Mouse (Mus musculus): ENCODE data around the gene 1700014D04Rik.
"Not testable (repeated sequence)": the region's sequence is repeated elsewhere in the genome, so short reads cannot be mapped to it uniquely, and the experiment has no call there.

1700014D04Rik gene

GRCm38 (mm10) chr13:59746711-59747110 is at the start of gene 1700014D04Rik:
Gene 1700014D04Rik, minus strand, starts transcription at chr13:59746752.
- DNase-seq = no peak

DNA sequence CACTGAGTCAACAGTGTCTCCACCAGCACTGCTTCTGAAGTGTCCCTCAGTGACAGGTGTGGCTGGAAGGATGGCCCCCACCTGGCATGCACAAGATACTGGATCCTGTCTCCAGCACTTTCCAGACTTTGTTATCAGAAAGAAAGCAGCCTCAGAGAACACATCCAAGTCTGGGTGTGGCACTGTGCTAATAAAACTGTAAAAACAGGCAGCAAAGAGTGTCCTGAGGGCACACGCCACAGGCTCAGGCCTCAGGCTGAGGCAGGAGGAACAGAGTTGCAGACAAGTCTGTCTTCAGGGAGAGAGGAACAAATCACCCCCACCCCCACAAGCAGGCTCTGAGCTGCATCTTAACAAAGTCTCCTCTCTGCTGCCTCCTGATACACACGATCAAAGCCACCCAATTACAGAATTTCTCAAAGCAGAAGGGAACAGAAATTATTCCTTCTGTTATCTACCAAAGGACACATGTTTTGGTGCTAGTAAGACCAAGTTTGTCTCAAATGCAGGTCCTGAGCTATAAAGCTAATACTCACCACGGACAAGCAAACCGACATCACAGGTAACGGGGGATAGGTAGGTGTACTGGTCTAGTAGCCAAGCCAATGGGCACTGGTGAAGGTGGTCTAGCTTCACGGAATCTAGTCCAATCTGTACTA is 49.4 kb upstream of the 1700014D04Rik start:
- no peak for DNase-seq

- DNase-seq = no peak
Observed at GRCm38 (mm10) chr13:59794786-59795185, 48.2 kb upstream of the 1700014D04Rik start.

DNA sequence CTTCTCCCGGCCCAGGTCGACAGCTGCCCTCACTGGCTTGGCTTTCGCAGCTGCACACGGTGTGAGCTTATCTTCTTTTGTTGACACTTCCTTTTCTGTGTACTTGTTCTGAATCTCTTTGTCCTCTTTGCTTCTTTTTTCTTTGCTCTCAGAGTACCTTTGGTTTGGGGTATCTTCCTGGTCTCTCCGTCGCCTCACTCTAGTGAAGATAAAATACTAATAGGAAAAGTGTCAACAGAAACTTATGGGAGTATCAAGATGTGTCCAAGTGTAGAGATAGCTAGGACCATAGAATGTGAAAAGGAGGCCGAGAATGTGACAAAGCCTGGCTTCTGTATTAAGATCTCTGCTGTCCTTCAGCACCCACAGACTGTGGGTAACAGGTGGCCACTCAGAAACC is 35.6 kb upstream of the 1700014D04Rik start, which contains the start of gene Gm49354:
TSS of gene Gm49354 (minus strand) at position 101 of the 400 bp plus-strand sequence.
- DNase-seq = no peak

GRCm38 (mm10) chr13:59779744-59780264 is 33.3 kb upstream of the 1700014D04Rik start:
- not testable (repeated sequence) for DNase-seq

DNA sequence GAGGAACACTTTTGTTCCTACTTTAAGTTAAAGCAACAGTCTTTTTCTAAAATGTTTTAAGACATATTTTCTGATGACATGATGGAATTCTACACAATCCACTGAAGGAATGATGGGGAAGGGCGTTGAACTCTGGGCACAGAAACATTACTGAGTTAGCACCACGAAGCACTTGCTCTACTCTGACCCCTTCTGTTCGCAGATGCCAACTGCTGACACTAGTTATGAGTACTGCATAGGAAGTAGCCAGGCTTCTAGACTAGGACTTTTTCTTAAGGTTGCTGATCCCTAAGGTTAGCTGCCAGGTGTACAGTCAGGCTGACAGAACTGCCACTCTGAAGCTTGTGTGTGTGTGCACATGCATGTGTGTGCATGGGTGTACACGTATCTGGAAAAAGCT is 32.7 kb upstream of the 1700014D04Rik start:
- DNase-seq = peak; percentile 11

- no peak for DNase-seq
Observed at GRCm38 (mm10) chr13:59775168-59775567, 28.6 kb upstream of the 1700014D04Rik start.

DNA sequence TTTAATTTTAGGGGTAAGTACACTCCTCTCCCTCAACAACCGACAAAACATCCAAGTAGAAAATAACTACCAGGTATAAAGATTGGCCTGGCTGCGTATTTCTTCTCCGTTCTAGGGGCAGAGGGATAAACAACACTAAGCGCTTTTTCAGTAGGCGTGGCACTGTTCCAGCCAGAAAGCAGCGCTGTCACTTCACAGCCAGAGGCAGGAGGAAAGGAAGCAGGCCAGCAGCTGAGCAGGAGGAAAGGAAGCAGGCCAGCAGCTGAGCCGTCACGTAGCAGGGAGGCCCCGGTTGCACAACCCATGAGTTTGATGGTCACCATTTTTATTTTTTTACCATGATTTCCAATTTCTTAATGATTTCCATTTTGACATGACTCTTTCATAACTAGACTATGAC is 24.7 kb upstream of the 1700014D04Rik start:
- DNase-seq = peak; percentile 17

- DNase-seq = no peak
Observed at GRCm38 (mm10) chr13:59770847-59771246, 24.3 kb upstream of the 1700014D04Rik start.

DNA sequence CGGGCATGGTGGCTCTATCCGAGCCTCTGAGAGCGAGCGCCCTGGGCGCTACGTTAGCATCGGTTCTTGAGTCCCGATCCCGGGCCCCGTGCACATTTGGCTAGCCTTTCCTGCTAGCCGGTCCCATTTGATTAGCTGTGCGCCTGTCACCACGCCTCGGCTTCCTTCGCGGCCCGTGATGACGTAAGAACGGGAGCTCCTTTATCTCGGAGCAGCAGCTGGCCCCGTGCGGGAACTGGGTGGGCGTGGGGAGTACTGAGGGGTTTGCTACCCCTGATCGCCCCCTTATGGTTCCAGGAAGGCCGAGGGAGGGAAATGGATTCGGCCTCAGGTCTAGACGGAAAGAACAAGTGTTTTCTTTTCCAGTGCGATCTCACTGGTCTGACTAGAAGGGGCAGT is 23.6 kb upstream of the 1700014D04Rik start:
- peak; percentile 94 for DNase-seq

GRCm38 (mm10) chr13:59769296-59770163 is 23.0 kb upstream of the 1700014D04Rik start, which contains the start of gene Isca1:
Gene Isca1, minus strand, starts transcription at chr13:59769810.
- DNase-seq = peak; percentile 99

DNA sequence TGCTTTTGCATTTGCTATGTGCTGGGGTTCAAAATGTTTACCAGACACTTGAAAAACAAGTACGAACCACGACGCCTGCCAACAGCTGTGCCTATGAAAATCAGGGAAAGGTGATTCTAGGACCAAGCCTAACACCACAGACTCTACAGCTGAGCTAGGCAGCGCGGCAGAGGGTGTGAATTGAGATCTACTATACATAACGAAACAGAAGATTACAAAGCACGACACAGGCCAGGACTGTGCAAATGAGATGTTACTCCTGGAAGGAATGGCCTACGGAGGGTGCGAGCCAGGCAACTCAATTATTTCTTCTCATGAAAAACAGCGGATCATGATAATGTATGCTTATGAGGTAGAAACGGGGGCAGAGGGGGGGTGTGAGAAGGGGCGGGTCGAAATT is 22.0 kb upstream of the 1700014D04Rik start:
- no peak for DNase-seq

GRCm38 (mm10) chr13:59766786-59767515 is 20.4 kb upstream of the 1700014D04Rik start:
- no peak for DNase-seq

- DNase-seq = no peak
Observed at GRCm38 (mm10) chr13:59762791-59763190, 16.2 kb upstream of the 1700014D04Rik start.

- DNase-seq = no peak
Observed at GRCm38 (mm10) chr13:59756906-59757305, 10.4 kb upstream of the 1700014D04Rik start.

- DNase-seq = no peak
Observed at GRCm38 (mm10) chr13:59750310-59750709, 3.8 kb upstream of the 1700014D04Rik start.

DNA sequence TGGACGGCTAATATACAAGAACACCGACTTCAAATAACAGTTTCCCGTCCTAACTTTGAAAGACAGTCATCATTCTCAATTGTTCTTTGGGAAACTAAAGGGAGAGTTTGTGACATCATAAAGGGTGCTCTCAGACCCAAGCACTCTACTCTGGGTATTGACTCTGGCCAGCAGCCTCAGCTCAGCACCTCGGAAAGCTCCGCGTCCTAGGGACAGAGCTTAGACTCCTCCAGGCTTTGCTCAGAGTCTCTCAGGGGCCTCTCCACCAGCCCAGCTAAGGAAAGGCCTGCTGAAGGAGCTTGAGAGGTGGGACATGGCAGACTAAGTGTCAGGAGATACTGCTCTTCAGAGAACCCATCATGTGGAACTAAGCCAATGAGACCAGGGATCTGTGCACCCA is 388 bp downstream of the 1700014D04Rik start:
- DNase-seq = no peak

DNA sequence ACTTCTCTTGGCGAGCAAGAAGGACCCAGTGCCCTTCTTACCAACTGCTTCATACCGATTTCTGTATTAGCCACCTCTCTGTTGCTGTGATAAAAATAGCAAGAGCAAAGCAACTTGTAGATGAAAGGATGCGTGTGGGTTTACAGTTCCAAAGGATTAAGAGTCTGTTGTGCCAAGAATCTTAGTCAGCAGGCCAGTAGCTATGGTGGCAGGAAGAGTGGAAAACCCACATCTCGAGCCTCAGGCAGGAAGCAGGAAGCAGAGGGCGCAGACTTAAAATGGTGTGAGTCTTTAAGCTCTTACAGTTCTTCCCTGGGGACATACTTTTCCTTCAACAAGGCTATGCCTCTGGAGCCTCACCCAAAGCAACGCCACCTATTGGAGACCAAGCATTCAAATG is 1.1 kb downstream of the 1700014D04Rik start:
- no peak for DNase-seq

GRCm38 (mm10) chr13:59741697-59742096 is 4.9 kb downstream of the 1700014D04Rik start:
- DNase-seq = no peak

GRCm38 (mm10) chr13:59741096-59741495 is 5.5 kb downstream of the 1700014D04Rik start:
- DNase-seq = no peak

DNA sequence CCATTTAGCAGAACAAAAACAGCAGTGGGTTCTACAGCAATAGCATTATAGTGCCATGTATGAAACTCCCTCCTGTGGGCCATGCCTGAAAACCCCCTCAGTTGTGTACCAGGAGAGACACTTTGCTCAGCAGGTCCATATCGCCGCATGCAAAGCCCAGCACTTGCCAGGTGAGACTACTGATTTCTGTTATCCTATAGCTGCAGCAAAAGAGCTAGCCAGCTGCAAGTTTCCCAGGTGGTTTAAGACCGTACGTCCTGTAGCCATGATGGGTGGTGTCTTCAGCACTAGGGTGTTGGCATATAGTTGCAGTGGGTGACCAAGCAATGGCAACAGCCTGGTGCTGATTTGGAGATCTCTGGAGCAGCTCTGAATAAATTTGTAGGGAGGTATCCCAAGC is 7.2 kb downstream of the 1700014D04Rik start:
- DNase-seq = no peak

DNA sequence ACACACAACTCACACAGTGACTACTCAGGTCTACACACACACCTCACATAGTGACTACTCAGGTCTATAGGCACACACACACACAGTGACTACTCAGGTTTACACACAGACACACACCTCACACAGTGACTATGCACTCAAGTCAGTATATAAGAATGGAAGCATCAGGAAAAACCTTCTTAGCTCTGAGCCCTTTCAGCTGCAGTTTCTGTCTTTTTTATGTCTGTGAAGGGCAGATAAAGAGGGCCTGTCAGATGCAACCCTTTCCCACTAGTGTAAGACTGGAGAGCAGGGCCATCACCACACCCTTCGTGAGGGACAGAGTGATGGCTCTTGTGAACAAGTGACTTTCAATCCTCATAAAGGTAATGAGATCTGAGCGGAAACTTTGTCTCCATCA is 8.1 kb downstream of the 1700014D04Rik start:
- no peak for DNase-seq

GRCm38 (mm10) chr13:59735190-59735589 is 11.4 kb downstream of the 1700014D04Rik start:
- DNase-seq = peak; percentile 65
